Mouse (Mus musculus) embryonic stem cell, embryonic (primary cell): Measurements from ENCODE around the gene Ppp6r2.

Experiments used
- CTCF ChIA-PET, 4 experiments: fragments of 300-600 bp in 2 of 4; fragments of 350-600 bp in 2 of 4; sonication (Branson Sonifier 250); formaldehyde crosslinking; loops; one replicate each; lab custom pipeline; 2022; ENCODE audit warnings: inconsistent platforms in 2 of 4; lab: Charles Lee
- POLR2A ChIA-PET, 4 experiments: fragments of 300-600 bp in 2 of 4; fragments of 350-600 bp in 2 of 4; sonication (Branson Sonifier 250); formaldehyde crosslinking; loops; one replicate each; lab custom pipeline; 2022; ENCODE audit warnings: antibody characterized with exemption in 4 of 4, inconsistent platforms in 1 of 4; lab: Charles Lee

Ppp6r2 gene

GRCm38 (mm10) chr15:89305966-89306365 is 94.6 kb downstream of the Ppp6r2 start:
- POLR2A ChIA-PET, result interaction anchor here (0.8 to 1.5 kb wide), 4 partner anchors 9 kb away, joined by 3 to 6 read pairs (median 4); partner anchors contain the start of gene Sbf1 (in 3 of the 4)
- CTCF ChIA-PET, result interaction anchor here in 3 of 4 experiments (0.6 to 1.8 kb wide), 4 partner anchors 9 to 304 kb away, joined by 3 to 5 read pairs (median 4); partner anchors contain the start of gene Sbf1 (in 1 of the 3)

- ChIA-PET CTCF (interaction anchor here in 1 of 4 experiments (1.8 kb wide), 1 partner anchor 8 kb away, joined by 4 read pairs; the partner anchor contains the start of gene Sbf1), POLR2A (interaction anchor here in 1 of 4 experiments (0.9 to 1.2 kb wide), 4 partner anchors 16 to 147 kb away, joined by 3 to 5 read pairs (median 4); no protein-coding TSS in a partner anchor)
Observed at GRCm38 (mm10) chr15:89307461-89307860, 96.1 kb downstream of the Ppp6r2 start.

GRCm38 (mm10) chr15:89308406-89309139 is 97.2 kb downstream of the Ppp6r2 start:
- ChIA-PET POLR2A (interaction anchor here in 3 of 4 experiments (0.6 to 1.2 kb wide), 8 partner anchors 15 to 387 kb away, joined by 3 to 6 read pairs (median 4); partner anchors contain the start of genes Lmf2 (in 1 of the 3) and Ncaph2 (in 1 of the 3)), CTCF (no interaction called here)

GRCm38 (mm10) chr15:89309962-89310498 is 98.7 kb downstream of the Ppp6r2 start:
- POLR2A ChIA-PET, result interaction anchor here in 2 of 4 experiments (0.5 to 3.4 kb wide), 4 partner anchors 10 to 510 kb away, joined by 3 to 12 read pairs (median 4); partner anchors contain the start of gene Adm2 (in 1 of the 2)
- CTCF ChIA-PET, result interaction anchor here in 1 of 4 experiments (1.1 kb wide), 1 partner anchor 140 kb away, joined by 5 read pairs; no protein-coding TSS in a partner anchor

GRCm38 (mm10) chr15:89313359-89313758 is 102.0 kb downstream of the Ppp6r2 start:
- POLR2A ChIA-PET, result interaction anchor here in 1 of 4 experiments (1.2 to 3.4 kb wide), 2 partner anchors 10 to 43 kb away, joined by 3 to 12 read pairs; partner anchors contain the start of gene Adm2
- CTCF ChIA-PET, result interaction anchor here in 1 of 4 experiments (0.5 kb wide), 1 partner anchor 103 kb away, joined by 4 read pairs; no protein-coding TSS in a partner anchor

- CTCF ChIA-PET, result interaction anchor here in 1 of 4 experiments (1.7 to 2.0 kb wide), 3 partner anchors 41 to 185 kb away, joined by 5 to 9 read pairs (median 9); partner anchors contain the start of genes Hdac10, Lmf2, Ncaph2 and Sco2
Observed at GRCm38 (mm10) chr15:89314107-89314506, 102.8 kb downstream of the Ppp6r2 start.

GRCm38 (mm10) chr15:89314511-89315189 is 103.3 kb downstream of the Ppp6r2 start:
- ChIA-PET CTCF (interaction anchor here (0.5 to 2.0 kb wide), 27 partner anchors 8 to 487 kb away, joined by 3 to 9 read pairs (median 4); partner anchors contain the start of genes Sco2 (in 2 of the 4), Hdac10 (in 1 of the 4), Lmf2 (in 1 of the 4) and Ncaph2 (in 1 of the 4)), POLR2A (interaction anchor here (0.5 to 2.2 kb wide), 48 partner anchors 8 to 607 kb away, joined by 3 to 14 read pairs (median 4); partner anchors contain the start of genes Cpt1b (in 2 of the 4), Adm2 (in 1 of the 4), C730034F03Rik (in 1 of the 4) and Chkb (in 1 of the 4))

More at GRCm38 (mm10) chr15:89314107-89314506, 102.8 kb downstream of the Ppp6r2 start:
- POLR2A ChIA-PET, result interaction anchor here in 2 of 4 experiments (1.0 to 2.2 kb wide), 6 partner anchors 9 to 136 kb away, joined by 3 to 14 read pairs (median 7); partner anchors contain the start of genes Adm2 (in 1 of the 2) and Miox (in 1 of the 2)

GRCm38 (mm10) chr15:89315190-89315731 is 103.9 kb downstream of the Ppp6r2 start, which contains the start of gene Sbf1:
Sbf1 (minus strand) TSS chr15:89315311.
- CTCF ChIA-PET, result interaction anchor here (0.6 to 2.0 kb wide), 41 partner anchors 8 to 768 kb away, joined by 3 to 12 read pairs (median 4); partner anchors contain the start of genes Sco2 (in 2 of the 4), Dennd6b (in 1 of the 4), Hdac10 (in 1 of the 4) and Lmf2 (in 1 of the 4)
- POLR2A ChIA-PET, result interaction anchor here (0.5 to 2.2 kb wide), 58 partner anchors 8 to 607 kb away, joined by 3 to 14 read pairs (median 4); partner anchors contain the start of genes C730034F03Rik (in 1 of the 4), Chkb (in 1 of the 4), Cpt1b (in 1 of the 4) and Gm44502 (in 1 of the 4)

- ChIA-PET CTCF (interaction anchor here (0.6 to 2.0 kb wide), 14 partner anchors 11 to 657 kb away, joined by 3 to 9 read pairs (median 4); partner anchors contain the start of genes Dennd6b (in 1 of the 4) and Sco2 (in 1 of the 4)), POLR2A (interaction anchor here in 3 of 4 experiments (0.6 to 2.2 kb wide), 20 partner anchors 8 to 188 kb away, joined by 3 to 14 read pairs (median 5); partner anchors contain the start of genes Hdac10 (in 1 of the 3), Lmf2 (in 1 of the 3), Miox (in 1 of the 3) and Ncaph2 (in 1 of the 3))
Observed at GRCm38 (mm10) chr15:89316146-89316545, 104.8 kb downstream of the Ppp6r2 start.

GRCm38 (mm10) chr15:89321264-89321663 is 109.9 kb downstream of the Ppp6r2 start:
- POLR2A ChIA-PET, result interaction anchor here in 2 of 4 experiments (0.6 to 3.2 kb wide), 2 partner anchors 10 to 42 kb away, joined by 3 to 12 read pairs; no protein-coding TSS in a partner anchor
- CTCF ChIA-PET, result no interaction called here

- CTCF ChIA-PET, result interaction anchor here in 3 of 4 experiments (0.6 to 1.7 kb wide), 7 partner anchors 8 to 660 kb away, joined by 3 to 6 read pairs (median 4); partner anchors contain the start of gene Sbf1 (in 3 of the 3)
- POLR2A ChIA-PET, result interaction anchor here (0.9 to 3.2 kb wide), 33 partner anchors 8 to 614 kb away, joined by 3 to 37 read pairs (median 4); partner anchors contain the start of genes Hdac10 (in 2 of the 4), Lmf2 (in 2 of the 4), Miox (in 2 of the 4) and Ncaph2 (in 2 of the 4)
Observed at GRCm38 (mm10) chr15:89322670-89323522, 111.5 kb downstream of the Ppp6r2 start, which contains the start of gene Adm2. Adm2 (plus strand) TSS chr15:89322720.

- ChIA-PET POLR2A (interaction anchor here (0.6 to 3.2 kb wide), 27 partner anchors 8 to 615 kb away, joined by 3 to 37 read pairs (median 4); partner anchors contain the start of genes Sbf1 (in 3 of the 4), Hdac10 (in 2 of the 4), Lmf2 (in 2 of the 4) and Miox (in 2 of the 4)), CTCF (interaction anchor here in 3 of 4 experiments (0.6 to 1.7 kb wide), 5 partner anchors 8 to 129 kb away, joined by 3 to 6 read pairs (median 4); partner anchors contain the start of gene Sbf1 (in 3 of the 3))
Observed at GRCm38 (mm10) chr15:89323656-89324055, 112.3 kb downstream of the Ppp6r2 start.

- ChIA-PET POLR2A (interaction anchor here in 2 of 4 experiments (0.6 to 1.6 kb wide), 4 partner anchors 11 to 198 kb away, joined by 3 to 8 read pairs (median 4); partner anchors contain the start of gene Sbf1 (in 2 of the 2)), CTCF (interaction anchor here in 2 of 4 experiments (0.6 to 1.2 kb wide), 4 partner anchors 9 to 249 kb away, joined by 3 to 5 read pairs (median 4); partner anchors contain the start of gene Sbf1 (in 1 of the 2))
Observed at GRCm38 (mm10) chr15:89326441-89326840, 115.1 kb downstream of the Ppp6r2 start.

GRCm38 (mm10) chr15:89334271-89334670 is 122.9 kb downstream of the Ppp6r2 start, which contains the start of gene Miox:
Miox (plus strand) TSS chr15:89334398.
- CTCF ChIA-PET, result interaction anchor here in 2 of 4 experiments (0.6 to 2.0 kb wide), 3 partner anchors 11 to 40 kb away, joined by 3 to 5 read pairs (median 3); partner anchors contain the start of gene Sco2 (in 1 of the 2)
- POLR2A ChIA-PET, result interaction anchor here in 3 of 4 experiments (0.7 to 4.8 kb wide), 8 partner anchors 11 to 390 kb away, joined by 3 to 37 read pairs (median 4); partner anchors contain the start of genes Adm2 (in 3 of the 3), Lmf2 (in 2 of the 3), Ncaph2 (in 1 of the 3) and Sbf1 (in 1 of the 3)
